Mouse (Mus musculus): ENCODE measurements at regions not wholly inside any gene's neighbourhood (a gene's known extent, or its start where the extent isn't known, plus 50 kb on each side); places are given as distances from the start of the nearest gene placed in this dataset.

DNA sequence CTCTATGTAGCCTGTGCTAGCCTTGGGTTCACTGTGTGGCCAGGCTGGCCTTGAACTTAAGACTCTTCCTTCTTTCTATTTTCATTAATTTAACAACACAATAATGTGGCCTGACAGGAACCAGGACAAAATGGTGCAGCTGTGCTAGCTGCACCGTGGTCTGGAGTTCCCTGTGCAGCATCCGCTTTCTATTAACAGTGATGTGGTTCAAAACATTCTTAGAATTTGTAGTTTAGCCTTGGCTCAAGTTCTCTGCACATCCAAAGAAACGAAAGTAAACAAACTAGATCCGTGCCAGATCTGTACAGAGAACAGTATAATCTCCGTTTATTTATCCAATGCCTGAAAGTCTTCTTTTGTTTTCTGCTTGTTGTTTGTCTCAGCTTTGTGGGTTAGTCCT, 88.5 kb downstream of the Irx1 start:
- DNase-seq: no peak

DNA sequence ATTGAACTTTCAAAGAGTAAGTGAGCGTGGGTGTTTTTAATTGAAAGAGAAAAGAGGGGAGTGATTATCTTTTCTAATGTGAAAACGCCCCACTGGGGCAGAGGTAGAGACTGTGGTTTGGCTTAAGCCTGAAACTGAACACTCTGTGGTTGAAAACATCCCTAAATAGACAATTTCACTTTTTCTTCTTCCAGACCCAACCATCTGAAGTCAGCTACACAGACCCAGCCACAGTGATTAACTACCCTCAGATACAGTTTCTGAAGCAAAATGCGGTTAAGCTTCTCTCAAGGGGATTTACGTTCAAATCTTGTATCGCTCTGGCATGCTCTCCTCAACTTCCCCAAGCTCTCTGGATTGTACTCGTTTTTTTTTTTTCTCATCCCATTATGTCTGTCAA, 94.8 kb downstream of the Irx1 start:
- no peak for DNase-seq

DNA sequence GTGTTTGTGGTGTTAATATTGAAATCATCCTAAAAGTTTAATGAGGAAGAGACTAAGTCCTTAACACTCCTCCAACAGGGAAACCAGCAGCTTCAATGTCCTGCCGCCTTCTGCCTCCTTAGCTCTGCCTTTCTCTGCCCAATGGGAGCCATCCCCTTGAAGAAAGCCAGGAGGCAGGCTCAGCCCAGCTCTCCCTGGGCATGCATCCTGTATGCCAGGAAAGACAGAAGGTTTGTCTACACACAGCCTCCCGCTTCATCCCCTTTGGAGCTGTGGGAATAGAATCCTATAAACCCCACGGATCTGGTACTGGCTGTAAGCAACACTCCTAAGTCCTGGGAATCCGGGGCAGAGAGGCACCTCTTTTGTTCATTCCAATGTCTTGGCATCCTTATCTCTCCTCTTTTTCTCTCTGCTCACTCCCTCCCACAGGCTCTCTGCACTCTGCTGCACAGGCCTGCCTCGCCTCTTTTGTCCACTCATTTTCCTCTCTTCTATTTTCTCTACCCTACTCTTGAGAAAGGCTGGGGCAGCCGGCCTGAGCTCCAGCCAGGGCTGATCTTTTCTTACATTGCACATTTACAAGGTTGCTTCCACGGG, 110.0 kb downstream of the Irx1 start:
- no peak for DNase-seq

DNA sequence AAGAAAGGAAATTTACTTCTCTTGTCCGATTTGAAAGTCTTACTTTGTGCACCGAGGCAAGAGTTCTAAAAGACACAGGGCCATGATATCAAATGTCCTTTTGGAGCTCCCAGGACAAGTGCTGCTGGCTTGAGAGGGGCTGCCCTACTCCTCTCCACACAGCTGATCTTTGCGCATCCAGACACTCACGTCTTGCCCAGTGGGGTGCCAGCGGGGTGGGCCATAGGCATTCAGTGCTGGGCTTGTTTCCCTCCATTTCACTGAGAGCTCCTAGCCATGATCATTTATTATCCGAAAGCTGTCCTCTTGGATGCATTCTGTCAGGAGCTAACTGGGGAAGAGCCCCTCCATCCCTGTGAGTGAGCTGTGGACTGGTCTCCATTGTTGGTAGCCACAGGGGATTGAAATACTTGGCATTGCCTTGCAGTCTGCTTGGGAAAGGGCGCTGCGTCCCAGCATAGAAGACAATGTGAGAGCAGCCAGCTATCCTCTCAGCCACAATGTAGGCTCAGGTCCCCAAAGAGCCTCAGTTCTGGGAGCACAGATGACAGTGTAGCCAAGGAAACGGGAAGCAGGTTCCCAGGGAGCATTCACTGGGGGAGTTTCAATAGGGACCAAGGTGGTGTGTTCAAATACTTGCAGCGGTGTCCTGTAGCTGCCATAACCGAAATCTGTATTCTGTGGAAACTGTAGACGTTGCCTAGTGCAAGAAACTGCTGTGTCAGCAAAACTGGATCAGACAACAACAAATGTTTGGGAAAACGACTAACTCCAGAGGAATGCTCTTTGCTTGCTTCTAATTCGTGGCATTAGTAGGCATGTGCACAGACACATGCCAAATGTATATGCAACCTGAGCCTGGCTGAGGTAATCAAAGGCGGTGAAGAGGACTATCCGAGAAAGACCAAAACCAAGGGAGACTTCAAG, 159.2 kb downstream of the Irx1 start:
- DNase-seq: no peak

DNA sequence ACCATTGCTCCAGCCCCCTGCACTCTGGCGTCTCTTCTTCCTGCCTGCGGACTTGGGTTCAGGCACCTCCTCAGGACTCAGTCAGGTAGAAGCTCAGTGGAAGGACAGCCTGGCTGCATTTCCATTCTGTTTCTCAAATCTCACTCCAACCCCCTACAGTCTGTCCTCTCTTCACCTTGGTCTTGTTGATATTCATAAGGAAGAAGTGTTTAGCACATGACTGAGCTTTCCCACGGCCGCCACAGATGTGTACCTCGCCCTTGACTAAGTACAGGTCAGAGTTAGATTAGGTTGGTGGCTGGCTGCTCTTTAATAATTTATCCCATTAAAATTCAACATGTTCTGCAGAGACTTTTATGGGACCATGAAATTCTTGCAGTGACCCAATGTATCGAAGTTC, 165.2 kb downstream of the Irx1 start:
- DNase-seq: no peak

DNA sequence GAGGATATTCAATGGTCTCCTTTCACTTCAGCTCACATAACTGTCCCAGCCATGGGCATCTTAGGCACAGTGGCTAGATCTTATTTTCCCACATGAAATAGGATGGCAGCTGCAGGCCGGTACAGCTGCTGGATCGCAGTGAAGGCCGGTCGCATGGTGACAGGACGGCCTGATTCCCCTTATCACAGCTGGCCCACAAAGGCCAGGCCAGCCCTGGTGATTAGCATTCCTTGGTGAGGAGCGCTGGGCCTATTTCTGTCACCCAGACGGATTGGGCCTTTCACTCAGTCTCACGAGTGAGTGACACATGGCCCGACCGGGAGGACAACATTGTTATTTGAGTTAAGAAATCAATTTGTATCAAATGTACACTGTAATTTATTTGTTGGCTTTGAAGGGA, 178.8 kb downstream of the Irx1 start:
- DNase-seq: no peak

DNA sequence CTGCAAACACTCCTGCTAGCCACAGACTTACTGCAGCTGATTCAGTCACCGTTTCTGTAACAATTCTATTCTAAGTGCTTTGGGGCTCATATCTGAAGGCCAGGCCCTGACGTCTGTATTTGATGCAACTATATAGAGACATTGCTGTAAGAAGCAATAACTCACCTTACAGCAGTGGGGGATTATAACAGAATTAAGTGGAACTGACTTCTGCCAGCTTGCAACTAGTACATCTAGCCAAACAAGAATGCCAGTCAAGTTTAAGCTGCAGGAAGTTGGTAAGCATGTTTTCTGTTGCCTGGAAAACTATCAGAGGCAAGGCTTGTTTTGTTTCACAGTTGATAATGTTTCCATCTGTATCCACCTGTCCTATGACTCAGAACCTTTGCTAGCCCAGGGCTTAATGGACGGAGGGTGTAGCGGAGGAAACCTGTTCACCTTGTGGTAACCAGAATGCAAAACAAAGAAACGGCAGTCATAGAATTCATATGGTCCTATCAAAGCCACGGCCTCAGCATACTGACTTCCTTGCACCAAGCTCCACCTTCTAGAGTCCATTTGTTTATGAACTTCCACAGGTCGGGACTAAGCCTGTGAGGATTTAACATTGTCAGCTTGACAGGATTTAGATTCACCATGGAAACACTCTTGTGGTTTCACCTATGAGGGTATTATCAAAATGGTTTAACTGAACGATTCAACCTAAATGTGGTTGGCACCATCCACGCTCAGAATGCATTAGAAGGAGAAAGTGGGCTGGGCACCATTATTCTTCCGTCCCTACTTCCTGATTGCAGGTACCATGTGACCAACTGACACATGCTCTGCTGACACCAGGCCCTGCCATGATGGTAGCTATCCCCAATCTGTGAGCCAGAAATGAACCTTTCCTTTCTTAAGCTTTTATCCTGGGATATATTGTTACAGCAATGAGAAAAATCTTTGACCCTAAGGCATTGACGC, 216.2 kb downstream of the Irx1 start:
- DNase-seq: no peak

DNA sequence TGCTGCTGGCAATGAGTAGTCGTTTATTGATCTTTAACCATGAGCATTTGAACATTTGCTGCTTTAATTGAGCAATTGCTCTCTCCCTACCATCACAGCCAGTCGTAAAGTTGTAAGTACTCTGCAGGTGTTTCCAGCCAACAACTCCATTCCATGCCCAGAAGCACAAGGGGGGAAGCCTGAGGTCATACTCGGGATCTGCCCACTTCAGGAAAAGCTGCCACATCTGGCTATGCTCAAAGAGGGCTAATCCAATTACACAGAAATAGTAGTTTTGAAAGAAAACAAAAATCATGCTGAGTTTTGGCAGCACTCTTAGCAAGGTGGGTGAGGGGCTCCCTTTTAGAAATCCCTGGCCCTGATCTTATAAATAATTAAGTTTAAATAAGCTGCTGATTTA, 217.0 kb downstream of the Irx1 start:
- no peak for DNase-seq

DNA sequence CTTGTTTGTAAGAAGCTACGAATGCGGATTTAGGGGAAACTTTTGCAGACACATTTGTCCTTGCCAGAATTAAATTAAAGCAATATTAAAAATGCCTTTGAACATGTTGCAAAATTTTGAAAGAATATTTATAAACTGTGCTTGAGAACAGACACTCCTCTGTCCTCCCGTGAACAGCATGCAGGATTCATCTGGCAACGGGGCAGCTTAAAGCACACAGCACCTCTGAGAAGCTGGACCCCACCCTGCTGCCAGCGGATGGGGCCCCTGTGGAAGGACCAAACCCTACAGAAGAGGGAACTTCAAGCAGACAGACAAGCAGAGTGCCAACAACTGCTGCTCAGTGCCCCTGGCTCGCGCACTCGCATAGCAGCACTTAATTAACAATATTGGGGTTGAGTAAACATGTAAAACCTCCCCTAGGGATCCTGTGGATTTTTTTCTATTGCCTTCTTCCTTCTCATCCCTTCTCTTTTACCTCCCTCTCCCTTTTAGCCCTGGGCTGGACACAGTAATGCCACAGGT, 226.6 kb downstream of the Irx1 start:
- DNase-seq: no peak

DNA sequence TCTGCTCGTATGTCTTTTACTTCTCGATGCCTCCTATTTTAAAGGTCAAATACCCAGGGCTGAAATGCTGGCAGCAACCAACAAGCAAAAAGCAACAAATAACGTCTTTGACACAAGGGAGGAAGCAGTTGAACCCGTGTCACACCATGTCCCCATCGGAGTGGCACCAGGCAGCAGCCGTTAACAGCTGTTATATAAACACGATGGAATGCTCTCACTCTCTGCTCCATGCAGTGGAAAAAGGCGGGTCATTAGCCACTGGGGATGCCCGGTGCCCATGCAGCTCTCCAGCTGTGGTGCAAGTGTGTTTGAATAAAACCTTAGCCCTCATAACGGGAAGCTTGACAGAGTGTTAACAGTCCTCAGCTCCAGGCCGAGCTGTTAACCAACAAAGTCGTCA, 229.3 kb downstream of the Irx1 start:
- no peak for DNase-seq

DNA sequence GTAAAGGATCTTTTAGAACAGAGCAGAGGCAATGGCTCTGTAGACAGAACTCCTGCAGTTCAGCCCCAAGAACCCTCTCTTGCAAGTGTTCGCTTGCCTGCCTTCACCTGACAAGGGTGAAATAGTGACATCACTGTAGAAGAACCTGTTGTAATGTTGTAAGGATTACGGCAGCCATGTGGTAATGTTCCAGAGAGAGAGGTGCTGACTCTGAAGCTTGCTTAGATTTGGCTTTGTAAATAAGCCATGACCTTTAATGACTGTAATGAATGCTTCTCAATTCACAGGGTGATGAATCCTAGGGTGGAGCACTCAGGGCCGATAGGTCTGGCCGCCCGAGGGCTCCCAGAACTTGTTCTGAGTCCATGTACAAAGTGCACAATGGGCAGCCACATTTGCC, 230.2 kb downstream of the Irx1 start:
- no peak for DNase-seq

DNA sequence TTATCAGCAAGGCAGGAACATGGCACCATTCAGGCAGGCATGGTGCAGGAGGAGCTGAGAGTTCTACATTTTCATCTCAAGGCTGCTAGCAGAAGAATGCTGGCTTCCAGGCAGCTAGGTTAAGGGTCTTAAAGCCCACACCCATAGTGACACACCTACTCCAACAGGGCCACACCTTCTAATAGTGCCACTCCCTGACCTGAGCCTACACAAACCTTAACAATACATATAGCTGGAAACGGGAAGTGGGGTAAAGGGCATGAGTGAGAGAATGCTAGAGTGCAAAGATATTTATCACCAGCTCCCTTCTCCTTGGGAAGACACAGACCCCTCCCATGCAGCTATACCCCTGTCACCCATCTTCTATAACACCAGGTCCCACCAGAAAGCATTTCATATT, 230.6 kb downstream of the Irx1 start:
- DNase-seq: no peak

DNA sequence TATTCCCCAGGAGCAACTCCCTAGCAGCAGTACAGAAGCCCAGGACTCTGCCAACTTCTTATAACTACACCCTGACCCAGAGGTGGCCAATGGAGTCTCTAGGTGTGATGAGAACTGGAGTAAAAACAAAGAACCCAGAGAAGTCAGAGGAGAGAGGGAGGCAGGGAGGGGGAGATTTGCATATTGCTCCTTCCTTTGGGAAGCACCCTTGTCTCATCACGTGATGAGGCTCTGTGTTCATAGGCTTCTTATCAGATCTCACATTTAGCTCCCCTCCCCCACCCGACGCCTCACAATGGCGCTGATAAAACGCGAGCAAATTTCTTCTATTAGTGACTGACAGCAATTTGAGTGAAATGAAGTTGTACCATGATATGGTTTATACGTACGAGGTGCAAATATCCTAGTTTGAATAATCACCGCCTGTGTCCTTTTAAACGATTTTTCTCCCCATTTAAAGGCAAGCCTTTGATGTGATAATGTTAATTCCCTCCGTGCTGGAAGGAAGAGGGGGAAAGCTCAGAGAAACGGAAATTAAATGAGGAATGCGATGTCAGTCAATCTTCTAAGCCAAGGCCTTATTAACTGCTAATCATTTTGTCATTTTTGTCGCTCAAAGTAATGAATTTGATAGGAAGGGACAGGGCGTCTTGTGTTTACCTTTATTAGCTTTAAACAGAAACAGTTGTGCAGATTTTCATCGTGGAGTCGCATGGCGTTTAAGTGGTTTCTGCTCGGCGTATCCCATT, 273.3 kb downstream of the Irx1 start:
- no peak for DNase-seq

DNA sequence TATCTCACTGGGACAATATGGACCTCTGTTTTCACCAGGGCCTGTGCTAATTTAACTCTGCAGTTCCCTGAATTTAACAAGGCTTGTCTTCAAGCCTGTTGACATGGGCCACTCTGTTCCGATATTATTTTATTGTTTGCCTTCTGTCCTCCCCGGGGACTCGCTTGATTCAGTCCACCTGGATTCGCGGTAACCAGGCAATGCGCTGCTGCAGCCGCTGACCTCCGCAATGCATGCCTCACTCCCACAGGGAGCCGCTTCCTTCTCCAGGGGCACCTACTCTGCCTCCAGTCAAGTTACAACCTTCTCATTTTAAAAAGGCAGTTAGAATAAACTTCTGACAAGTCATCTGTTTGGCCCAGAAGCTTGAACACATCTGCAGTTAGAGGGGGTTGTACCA, 274.3 kb downstream of the Irx1 start:
- DNase-seq: no peak

DNA sequence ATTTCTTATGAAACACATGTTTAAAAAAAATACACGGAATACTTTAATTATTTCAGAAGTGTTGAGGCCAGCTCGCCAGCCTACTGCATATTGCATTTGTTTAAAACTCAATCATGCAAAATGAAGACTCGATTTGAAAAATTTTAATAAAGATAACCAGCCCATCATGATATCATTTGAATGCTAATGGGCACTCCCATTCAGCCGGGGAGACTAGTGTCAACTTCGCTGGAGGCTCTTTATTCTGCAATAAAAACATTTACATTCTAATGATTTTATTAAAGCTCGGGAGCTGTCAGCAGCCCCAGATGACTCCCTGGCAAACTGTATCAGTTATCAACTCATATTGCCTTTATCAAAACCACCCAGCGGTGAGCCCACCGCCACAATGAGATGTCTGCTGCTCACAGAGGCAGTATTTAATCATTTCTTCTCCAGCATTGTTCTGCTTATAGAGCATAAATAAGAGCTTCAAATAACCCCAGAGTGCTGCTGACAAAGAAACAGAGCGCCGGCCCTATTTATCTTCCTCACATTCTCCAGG, 287.4 kb downstream of the Irx1 start:
- DNase-seq: no peak

DNA sequence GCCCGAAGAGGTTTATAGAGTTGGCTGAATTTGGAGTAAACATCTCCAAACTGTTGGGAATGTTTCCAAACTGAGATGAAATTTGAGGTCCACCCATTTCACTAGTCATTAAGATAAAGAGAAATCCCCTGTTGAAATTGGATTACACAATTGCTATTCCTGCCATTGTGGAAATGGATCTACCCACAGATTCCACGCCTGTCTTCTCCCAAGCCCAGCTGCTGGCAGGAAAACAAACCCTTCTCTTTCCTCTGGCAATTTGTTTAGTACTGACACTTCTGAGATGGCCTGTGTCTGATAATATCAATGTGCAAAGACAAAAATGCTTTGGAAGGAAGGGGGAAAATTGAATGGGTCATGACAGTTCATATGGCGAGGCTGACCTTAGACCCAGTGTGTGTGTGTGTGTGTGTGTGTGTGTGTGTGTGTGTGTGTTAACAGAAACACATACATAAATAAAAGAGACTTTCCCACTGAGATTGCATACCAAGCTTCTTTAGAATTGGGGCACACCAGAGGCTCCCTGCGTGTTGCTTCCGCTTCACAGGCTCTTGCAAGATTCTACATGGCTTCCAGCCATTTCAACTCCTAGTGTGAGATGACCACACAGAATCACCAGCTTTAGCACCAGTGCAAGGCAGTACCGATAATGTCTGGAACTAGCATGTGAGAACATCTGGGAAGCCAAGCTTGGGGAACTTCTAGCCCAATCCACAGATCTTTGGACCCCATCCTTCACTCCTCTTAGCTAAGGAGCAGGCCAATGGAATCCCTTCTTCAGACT, 293.4 kb downstream of the Irx1 start:
- no peak for DNase-seq

DNA sequence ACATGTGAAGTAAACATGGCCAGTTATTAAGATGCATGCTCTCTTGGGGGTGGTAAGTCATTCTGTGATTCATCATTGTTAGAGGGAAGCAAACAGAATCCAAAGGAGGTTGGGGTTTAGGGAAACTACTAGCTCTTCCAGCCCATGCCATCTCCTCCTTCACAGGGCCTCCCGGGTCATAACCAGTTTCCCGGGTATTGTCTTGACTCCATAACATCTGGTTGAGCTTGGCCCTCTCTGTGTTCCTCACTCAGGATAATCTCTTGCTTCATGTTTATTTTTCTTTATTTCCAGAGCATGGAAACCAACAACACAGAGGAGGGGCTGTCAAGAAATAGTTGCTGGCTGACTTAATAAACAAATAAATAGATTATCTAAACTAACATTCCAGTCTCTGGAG, 295.3 kb downstream of the Irx1 start:
- no peak for DNase-seq

DNA sequence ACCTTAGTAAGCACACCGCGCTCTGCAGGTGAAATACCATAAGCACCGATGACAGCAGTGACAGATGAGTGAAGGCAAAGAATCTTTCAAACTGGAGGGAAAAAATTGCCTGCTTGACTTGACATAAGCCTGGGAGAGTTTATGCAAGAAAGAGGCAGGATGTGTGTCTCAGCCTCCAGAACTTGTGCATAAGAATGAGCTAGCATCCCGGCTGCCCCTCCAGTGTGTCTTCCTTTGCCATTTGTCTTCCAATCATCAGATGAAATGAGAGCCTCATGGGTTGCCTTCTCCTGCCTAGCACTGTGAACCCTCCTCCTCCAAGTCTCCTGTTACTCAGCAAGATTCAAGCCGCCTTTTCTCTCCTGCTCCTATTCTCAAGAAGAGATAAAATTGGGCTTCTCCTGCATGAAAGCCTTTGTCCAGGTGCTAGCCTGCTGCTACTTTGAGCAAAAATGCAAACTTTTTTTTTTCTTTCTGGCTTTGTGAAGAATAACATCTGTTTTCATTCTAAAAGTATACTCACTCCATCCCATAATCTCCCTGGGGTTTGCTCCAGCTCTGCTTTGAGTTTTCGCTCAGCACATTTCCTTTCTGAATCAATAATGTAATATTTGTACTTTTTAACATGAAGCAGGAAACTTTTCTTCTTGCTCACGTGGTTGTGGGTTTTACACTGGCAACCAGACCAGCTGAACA, 298.2 kb downstream of the Irx1 start:
- DNase-seq: no peak

DNA sequence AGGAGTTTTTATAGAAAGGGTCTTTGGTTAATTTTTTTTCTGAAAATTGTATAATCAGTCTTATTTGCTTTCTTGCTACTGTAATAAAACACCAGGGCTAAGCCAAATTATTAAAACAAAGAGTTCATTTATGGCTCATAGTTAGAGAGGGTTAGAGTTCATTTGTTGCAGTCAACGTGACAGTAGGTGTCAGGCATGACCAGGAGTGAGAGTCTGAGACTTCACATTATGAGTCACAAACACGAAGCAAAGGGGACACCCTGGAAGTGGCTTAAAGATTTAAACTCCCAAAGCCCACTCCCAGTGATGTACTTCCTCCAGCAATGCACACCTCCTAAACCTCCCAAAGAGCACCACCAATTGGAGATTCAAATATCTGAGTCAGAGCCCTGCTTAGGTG, 305.6 kb downstream of the Irx1 start:
- no peak for DNase-seq

DNA sequence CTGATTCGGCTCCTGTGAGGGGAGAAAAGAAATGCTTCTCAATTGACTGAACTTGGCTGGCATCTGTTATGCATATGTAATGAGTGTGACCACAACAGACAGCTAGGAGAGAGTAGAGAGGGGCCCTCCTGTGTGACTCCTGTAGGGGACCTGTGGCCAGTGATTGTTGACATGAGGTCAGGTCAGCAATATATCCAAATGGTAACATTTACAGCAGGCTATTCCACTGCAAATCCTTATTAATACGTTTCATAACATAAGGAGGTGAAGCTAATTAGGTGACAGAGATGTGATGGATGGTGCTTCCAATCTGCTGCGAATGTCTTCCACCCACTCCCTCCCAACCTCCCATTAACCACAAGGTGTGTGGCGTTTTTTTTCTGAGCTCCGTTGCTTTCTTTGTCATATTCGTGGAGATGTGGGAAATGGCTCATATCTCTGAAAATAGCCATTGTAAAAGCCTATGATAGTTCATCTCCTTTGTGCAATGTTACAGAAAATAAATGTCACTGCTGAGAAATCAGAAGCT, 309.5 kb downstream of the Irx1 start:
- DNase-seq: no peak

All from thymus, postnatal 25 days (tissue).